Mouse (Mus musculus): ENCODE measurements around the gene Gm11634. TPM values are rescaled to one million over a fixed set of nuclear protein-coding genes. Genes with fewer than 3 reads are reported as not detected.

The Gm11634 gene
- polyA plus RNA-seq, 1 experiment = not detected

- peaks cover 27% of the 10 kb centered on the region for H3K36me3 ChIP-seq (ENCODE audit: control insufficient read depth, insufficient read depth, low read length)
- 74% methylated on average over 6 of the region's 6 CpGs for WGBS
- no peak for DNase-seq (ENCODE audit: low read depth in 1 of 2, low spot score in 2 of 2)
- no peak overlapping the region for H3K4me3 ChIP-seq (ENCODE audit: extremely low read depth, insufficient read depth, insufficient read length)
- H3K27me3 ChIP-seq (ENCODE audit: control insufficient read depth, insufficient read depth, low read length) = no peaks in the 10 kb centered on the region
- TF ChIP-seq CTCF (IDR thresholded peaks at IDR 0.05; ENCODE audit: extremely low read depth, insufficient read depth, insufficient read length, insufficient replicate concordance) (no peak), POLR2A (IDR thresholded peaks at IDR 0.05; ENCODE audit: low read depth, low read length) (no peak)
- H3K4me1 ChIP-seq (ENCODE audit: control insufficient read depth, insufficient read depth, insufficient read length) = peaks cover 7% of the 10 kb centered on the region; the same call in 1 of the 2 replicates
- H3K27ac ChIP-seq (ENCODE audit: insufficient read depth, low read length) = no peak overlapping the region
Measured at GRCm38 (mm10) chr11:101581081-101581764, 17.8 kb downstream of the Gm11634 start.

- no peaks in the 10 kb centered on the region; the same call in 1 of the 2 replicates for H3K4me1 ChIP-seq (ENCODE audit: control insufficient read depth, insufficient read depth, insufficient read length)
- no peak for DNase-seq (ENCODE audit: low read depth in 1 of 2, low spot score in 2 of 2)
- no peak overlapping the region for H3K27ac ChIP-seq (ENCODE audit: insufficient read depth, low read length)
- H3K36me3 ChIP-seq (ENCODE audit: control insufficient read depth, insufficient read depth, low read length) = peaks cover 58% of the 10 kb centered on the region
- no peaks in the 10 kb centered on the region for H3K27me3 ChIP-seq (ENCODE audit: control insufficient read depth, insufficient read depth, low read length)
- WGBS = 95% methylated on average over 6 of the region's 6 CpGs
- TF ChIP-seq CTCF (IDR thresholded peaks at IDR 0.05; ENCODE audit: extremely low read depth, insufficient read depth, insufficient read length, insufficient replicate concordance) (no peak), POLR2A (IDR thresholded peaks at IDR 0.05; ENCODE audit: low read depth, low read length) (no peak)
- H3K4me3 ChIP-seq (ENCODE audit: extremely low read depth, insufficient read depth, insufficient read length) = no peak overlapping the region
Measured at GRCm38 (mm10) chr11:101576116-101576515, 22.9 kb downstream of the Gm11634 start.

- TF ChIP-seq CTCF (IDR thresholded peaks at IDR 0.05; ENCODE audit: extremely low read depth, insufficient read depth, insufficient read length, insufficient replicate concordance) = no peak
- no peak for TF ChIP-seq POLR2A (IDR thresholded peaks at IDR 0.05; ENCODE audit: low read depth, low read length)
- 89% methylated on average over 3 of the region's 3 CpGs for WGBS
- Histone ChIP-seq H3K27me3 (ENCODE audit: control insufficient read depth, insufficient read depth, low read length) (no peaks in the 10 kb centered on the region), H3K36me3 (ENCODE audit: control insufficient read depth, insufficient read depth, low read length) (peaks cover 69% of the 10 kb centered on the region), H3K27ac (ENCODE audit: insufficient read depth, low read length) (no peak overlapping the region), H3K4me3 (ENCODE audit: extremely low read depth, insufficient read depth, insufficient read length) (no peak overlapping the region), H3K4me1 (ENCODE audit: control insufficient read depth, insufficient read depth, insufficient read length) (no peaks in the 10 kb centered on the region)
- no peak for DNase-seq (ENCODE audit: low read depth in 1 of 2, low spot score in 2 of 2)
Measured at GRCm38 (mm10) chr11:101568421-101568820, 30.6 kb downstream of the Gm11634 start.

- Histone ChIP-seq H3K27me3 (ENCODE audit: control insufficient read depth, insufficient read depth, low read length) (no peaks in the 10 kb centered on the region), H3K4me3 (ENCODE audit: extremely low read depth, insufficient read depth, insufficient read length) (no peak overlapping the region), H3K36me3 (ENCODE audit: control insufficient read depth, insufficient read depth, low read length) (peaks cover 38% of the 10 kb centered on the region), H3K27ac (ENCODE audit: insufficient read depth, low read length) (no peak overlapping the region), H3K4me1 (ENCODE audit: control insufficient read depth, insufficient read depth, insufficient read length) (no peaks in the 10 kb centered on the region)
- 16% methylated on average over 5 of the region's 5 CpGs for WGBS
- peak; percentile 50 to 62 for DNase-seq (ENCODE audit: low read depth in 1 of 2, low spot score in 2 of 2)
- TF ChIP-seq CTCF (IDR thresholded peaks at IDR 0.05; ENCODE audit: extremely low read depth, insufficient read depth, insufficient read length, insufficient replicate concordance) (peak; percentile 53; the same call in 1 of the 2 replicates), POLR2A (IDR thresholded peaks at IDR 0.05; ENCODE audit: low read depth, low read length) (no peak)
Measured at GRCm38 (mm10) chr11:101562391-101562790, 36.7 kb downstream of the Gm11634 start.

- no peak overlapping the region for H3K4me3 ChIP-seq (ENCODE audit: extremely low read depth, insufficient read depth, insufficient read length)
- H3K27ac ChIP-seq (ENCODE audit: insufficient read depth, low read length) = no peak overlapping the region
- H3K4me1 ChIP-seq (ENCODE audit: control insufficient read depth, insufficient read depth, insufficient read length) = no peaks in the 10 kb centered on the region
- no peak for DNase-seq (ENCODE audit: low read depth in 1 of 2, low spot score in 2 of 2)
- H3K27me3 ChIP-seq (ENCODE audit: control insufficient read depth, insufficient read depth, low read length) = no peaks in the 10 kb centered on the region
- no peak for TF ChIP-seq CTCF (IDR thresholded peaks at IDR 0.05; ENCODE audit: extremely low read depth, insufficient read depth, insufficient read length, insufficient replicate concordance)
- TF ChIP-seq POLR2A (IDR thresholded peaks at IDR 0.05; ENCODE audit: low read depth, low read length) = no peak
- H3K36me3 ChIP-seq (ENCODE audit: control insufficient read depth, insufficient read depth, low read length) = peaks cover 23% of the 10 kb centered on the region
- 80% methylated on average over 2 of the region's 2 CpGs for WGBS
Measured at GRCm38 (mm10) chr11:101556954-101557353, 42.1 kb downstream of the Gm11634 start.

- Histone ChIP-seq H3K4me1 (ENCODE audit: control insufficient read depth, insufficient read depth, insufficient read length) (no peaks in the 10 kb centered on the region), H3K4me3 (ENCODE audit: extremely low read depth, insufficient read depth, insufficient read length) (no peak overlapping the region)
- DNase-seq (ENCODE audit: low read depth in 1 of 2, low spot score in 2 of 2) = no peak
Measured at GRCm38 (mm10) chr11:101556541-101556940, 42.5 kb downstream of the Gm11634 start.

GRCm38 (mm10) chr11:101553354-101553930 is 45.6 kb downstream of the Gm11634 start:
- H3K4me3 ChIP-seq (ENCODE audit: extremely low read depth, insufficient read depth, insufficient read length) = peak overlapping the region; percentile 90
- no peaks in the 10 kb centered on the region for H3K4me1 ChIP-seq (ENCODE audit: control insufficient read depth, insufficient read depth, insufficient read length)
- TF ChIP-seq POLR2A (IDR thresholded peaks at IDR 0.05; ENCODE audit: low read depth, low read length) (no peak), CTCF (IDR thresholded peaks at IDR 0.05; ENCODE audit: extremely low read depth, insufficient read depth, insufficient read length, insufficient replicate concordance) (no peak)
- H3K36me3 ChIP-seq (ENCODE audit: control insufficient read depth, insufficient read depth, low read length) = peaks cover 10% of the 10 kb centered on the region
- no peaks in the 10 kb centered on the region for H3K27me3 ChIP-seq (ENCODE audit: control insufficient read depth, insufficient read depth, low read length)
- no peak for DNase-seq (ENCODE audit: low read depth in 1 of 2, low spot score in 2 of 2)
- H3K27ac ChIP-seq (ENCODE audit: insufficient read depth, low read length) = peak overlapping the region; percentile 95; the same call in 1 of the 2 replicates
- 3% methylated on average over 8 of the region's 8 CpGs for WGBS

More at GRCm38 (mm10) chr11:101556541-101556940, 42.5 kb downstream of the Gm11634 start:
- 92% methylated on average over 7 of the region's 7 CpGs for WGBS
- no peak for TF ChIP-seq POLR2A (IDR thresholded peaks at IDR 0.05; ENCODE audit: low read depth, low read length)
- TF ChIP-seq CTCF (IDR thresholded peaks at IDR 0.05; ENCODE audit: extremely low read depth, insufficient read depth, insufficient read length, insufficient replicate concordance) = no peak
- H3K27me3 ChIP-seq (ENCODE audit: control insufficient read depth, insufficient read depth, low read length) = no peaks in the 10 kb centered on the region
- peaks cover 23% of the 10 kb centered on the region for H3K36me3 ChIP-seq (ENCODE audit: control insufficient read depth, insufficient read depth, low read length)
- no peak overlapping the region for H3K27ac ChIP-seq (ENCODE audit: insufficient read depth, low read length)

Data from spleen, adult 2 months (tissue).